Mouse (Mus musculus): Measurements from ENCODE around the gene Unc119.

The Unc119 gene

GRCm38 (mm10) chr11:78344328-78344889 is 1.1 kb downstream of the Unc119 start:
- no peak for DNase-seq (ENCODE audit: extremely low spot score)

DNA sequence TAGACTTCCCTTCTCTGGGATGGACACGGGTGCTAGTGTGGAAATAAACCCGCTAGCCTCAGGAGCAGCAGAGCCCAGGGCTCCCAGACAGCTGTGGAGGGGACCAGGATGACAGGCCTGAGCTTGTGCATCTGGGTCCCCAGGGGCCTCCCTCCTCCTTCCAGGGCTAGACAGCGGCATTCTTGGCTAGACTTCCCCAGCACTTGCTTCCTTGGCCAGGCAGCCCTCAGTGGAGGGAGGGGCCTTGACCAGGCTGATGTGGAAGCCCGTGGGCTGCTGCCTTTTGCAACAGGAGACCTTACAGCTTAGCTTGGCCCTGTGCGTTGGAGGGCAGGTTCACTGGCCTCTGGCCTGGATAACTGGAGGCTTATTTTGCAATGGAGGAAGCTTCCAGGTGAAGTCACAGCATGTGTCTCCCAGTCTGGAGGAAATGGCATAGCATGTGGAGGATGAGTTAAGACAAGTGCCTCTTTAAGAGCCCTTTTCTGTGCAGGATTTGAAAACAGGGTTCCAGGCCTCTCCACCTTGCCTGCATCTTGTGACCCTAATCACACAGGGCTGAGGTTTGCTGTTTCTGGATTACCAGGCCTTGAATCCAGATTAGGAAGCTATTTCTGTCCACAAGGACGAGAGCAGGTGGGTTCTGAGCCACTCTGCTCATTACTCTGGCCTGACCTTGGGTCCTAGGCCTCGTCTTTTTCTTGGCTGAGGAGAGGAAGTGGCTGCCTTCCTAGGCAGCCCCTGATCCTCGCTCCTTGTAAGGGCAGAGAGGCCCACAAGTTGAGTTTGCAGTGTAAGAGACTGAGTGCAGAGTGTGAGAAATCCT is 1.8 kb downstream of the Unc119 start:
- no peak for DNase-seq (ENCODE audit: extremely low spot score)

DNA sequence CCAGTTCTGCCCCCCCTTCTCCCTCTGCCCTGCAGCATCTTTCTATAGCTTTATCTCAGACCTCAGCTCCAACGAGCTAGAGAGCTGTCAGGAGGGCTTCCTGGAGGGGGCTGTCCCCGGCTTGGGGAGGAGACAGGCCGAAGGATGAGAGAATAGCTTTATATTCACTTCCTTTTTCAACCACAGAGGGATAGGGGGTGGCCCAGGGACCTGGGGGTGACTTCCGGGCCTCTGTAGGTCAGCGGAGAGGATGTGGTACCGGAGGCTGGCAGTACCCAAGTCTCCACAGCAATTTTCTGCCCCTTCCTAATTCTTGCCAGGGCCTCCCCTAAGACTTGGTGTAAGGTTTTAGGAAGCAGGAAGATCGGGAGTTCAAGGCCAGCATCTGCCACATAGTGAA is 2.5 kb downstream of the Unc119 start:
- no peak for DNase-seq (ENCODE audit: extremely low spot score)

DNA sequence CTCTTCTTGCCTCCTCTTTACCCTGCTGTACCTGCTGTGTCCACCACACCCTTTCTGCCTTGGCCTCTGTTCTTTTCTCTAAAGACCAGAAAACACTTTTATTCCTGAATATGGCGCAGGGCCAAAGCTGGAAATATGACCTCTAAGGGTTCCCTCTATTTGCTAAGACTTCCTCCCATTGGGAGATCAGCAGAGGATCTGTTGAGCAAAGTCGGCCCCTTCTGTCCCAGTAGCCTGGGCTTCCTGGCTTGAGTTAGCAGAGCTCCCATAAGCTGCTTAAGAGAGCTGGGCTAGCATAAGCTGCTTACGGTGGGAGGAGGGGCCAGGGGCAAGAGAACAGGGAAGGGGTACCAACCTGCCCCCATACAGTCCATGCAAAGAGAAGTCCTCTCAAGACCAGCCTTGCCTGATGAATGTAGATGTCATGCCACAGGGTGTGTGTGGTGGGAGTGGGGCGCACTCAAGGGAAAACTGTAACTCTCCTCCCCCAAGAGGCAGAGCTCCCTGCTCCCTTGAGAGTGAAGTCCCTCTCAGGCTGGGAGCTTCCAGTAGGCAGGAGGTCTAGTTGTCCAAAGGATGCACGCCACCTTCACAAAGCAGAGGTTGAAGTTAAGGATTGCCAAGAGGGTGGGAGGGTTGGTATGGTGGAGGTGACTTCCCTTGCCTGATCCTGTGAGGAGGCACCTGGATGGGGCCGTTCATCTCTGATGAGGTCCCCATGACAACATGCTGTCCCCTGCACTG is 3.2 kb downstream of the Unc119 start:
- no peak for DNase-seq (ENCODE audit: extremely low spot score)

DNA sequence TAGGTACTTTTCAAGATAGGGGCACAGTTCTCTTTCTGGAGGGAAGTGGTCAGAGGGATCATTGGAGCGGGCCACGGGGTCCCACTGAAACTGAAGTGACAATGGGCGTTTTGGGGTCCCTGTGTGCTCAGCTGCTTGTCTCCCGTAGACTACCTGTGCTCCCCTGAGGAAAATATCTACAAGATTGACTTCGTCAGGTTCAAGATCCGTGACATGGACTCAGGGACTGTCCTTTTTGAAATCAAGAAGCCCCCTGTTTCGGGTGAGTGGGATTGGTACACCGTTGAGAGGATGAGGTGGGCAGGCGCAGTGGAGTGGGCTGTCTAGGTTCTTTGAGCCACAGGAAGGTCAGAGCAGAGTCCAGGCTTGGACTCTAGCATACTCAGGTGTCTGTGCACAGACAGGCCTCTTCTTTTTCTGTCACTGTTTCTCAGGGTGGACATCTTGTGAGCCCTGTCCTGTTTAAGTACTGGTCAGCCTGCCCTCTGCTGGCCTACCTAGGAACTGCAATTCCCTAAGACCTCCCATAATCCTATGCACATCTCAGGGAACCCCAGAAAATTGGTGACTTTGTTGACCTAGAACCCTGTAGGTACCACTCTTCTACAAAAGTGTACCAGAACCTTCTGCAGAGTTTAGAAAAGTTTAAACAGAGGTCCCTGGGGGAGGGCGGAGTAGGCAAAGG is 3.9 kb downstream of the Unc119 start:
- peak; percentile 62 for DNase-seq (ENCODE audit: extremely low spot score)

DNA sequence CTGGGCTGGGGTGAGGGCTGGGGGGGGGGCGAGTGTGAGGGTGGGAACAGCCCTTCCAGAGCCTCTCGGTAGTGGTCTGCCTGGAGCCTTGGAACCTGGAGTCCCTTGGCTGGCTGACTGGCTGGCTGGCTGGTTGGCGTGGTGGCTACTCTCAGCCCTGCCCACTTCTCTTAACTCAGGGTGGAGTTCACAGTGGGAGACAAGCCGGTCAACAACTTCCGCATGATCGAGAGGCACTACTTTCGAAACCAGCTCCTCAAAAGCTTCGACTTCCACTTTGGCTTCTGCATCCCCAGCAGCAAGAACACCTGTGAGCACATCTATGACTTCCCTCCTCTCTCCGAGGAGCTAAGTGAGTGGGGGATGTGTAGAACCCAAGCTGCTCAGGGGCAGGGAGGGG is 4.6 kb downstream of the Unc119 start:
- no peak for DNase-seq (ENCODE audit: extremely low spot score)

- DNase-seq (ENCODE audit: extremely low spot score): peak; percentile 24
These were observed 5.2 kb downstream of the Unc119 start for GRCm38 (mm10) chr11:78348474-78348873.

- DNase-seq (ENCODE audit: extremely low spot score): no peak
These were observed 6.4 kb downstream of the Unc119 start for GRCm38 (mm10) chr11:78349441-78350358.

DNA sequence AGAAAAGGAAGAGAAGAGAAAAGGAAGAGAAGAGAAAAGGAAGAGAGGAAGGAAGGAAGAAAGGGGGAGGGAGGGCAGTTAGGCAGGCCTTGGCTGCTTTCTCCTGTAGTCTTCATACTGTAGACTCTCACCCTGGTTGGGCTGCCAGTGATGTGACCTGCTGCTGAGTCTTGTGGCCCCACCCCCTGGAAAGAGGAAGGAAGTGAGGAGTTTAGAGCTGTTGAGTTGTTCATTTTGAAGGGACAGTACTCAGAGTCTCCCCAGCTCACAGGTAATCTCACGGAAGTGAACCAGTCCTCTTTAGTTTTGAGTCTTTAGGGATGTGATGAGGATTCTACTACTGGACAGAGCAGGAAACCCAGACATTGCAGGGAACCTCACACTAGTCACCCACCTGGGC is 9.8 kb downstream of the Unc119 start:
- no peak for DNase-seq (ENCODE audit: extremely low spot score)

GRCm38 (mm10) chr11:78354905-78355304 is 11.6 kb downstream of the Unc119 start:
- DNase-seq (ENCODE audit: extremely low spot score): no peak

DNA sequence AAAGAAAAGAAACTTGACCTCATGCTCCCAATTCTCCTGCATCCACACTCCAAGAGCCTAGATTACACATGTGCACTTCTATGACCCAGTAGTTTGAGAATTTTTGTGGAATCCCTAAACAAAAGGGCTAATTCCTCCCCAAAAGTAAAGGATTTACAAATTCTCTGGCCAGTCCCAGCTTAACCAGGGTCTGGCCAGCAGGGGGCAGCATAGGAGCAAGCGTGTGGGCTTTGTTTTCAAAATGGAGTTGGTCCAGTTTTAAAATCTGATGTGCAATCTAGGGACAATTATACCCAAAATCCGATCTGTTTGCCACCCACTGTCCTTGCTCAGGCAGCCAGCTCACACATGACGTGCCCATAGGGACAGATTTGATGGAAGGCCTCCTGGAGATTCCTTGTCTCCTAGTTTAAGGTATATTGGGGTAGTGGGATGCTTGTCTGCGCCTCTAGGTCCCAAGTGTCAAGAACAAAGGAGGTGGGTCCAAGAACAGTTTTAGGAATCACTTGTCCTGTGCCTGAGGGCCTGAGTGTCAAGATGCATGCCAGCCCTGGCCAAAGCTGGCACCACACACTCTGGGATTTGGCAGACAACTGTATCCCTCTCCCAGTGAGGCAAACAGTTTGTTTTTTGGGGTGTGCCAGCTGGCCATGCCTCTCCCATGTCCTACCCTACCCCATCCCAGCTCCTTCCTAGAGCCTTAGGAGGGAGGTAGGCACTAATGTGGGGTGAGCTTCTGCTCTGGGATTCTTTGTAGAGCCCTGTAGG is 12.4 kb downstream of the Unc119 start:
- peak; percentile 69 for DNase-seq (ENCODE audit: extremely low spot score)

DNA sequence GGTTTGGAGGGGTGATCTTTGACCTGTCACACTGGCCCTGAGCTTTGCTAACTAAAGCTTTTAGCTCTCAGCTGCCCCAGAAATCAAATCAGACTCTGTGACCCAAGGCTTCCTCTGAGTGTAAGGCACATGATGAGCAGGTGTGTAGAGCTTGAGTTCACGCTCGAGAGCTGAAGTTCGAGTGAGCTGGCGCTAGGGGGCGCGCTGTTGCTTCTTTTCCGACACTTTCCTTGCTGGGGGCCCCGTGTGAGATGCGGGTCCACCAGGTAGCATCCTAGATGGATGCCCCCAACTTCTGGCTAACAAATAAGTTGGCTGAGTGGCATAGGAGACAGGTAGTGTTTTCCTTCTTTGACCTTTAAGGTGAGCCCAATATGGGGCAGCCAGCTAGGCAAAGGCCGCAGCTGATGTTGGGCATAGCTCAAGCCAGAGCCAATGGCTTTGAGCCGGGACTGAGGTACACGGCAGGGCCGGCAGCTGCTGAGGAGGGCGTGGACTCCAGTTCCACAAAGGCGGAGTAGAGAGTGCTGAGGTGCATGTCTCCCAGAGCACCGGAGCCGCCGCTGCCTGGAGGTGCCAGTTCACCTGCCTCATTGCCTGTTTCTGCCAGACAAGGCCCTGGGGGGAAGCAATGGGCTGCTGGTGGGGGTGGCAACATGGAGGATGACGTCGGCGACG is 15.2 kb downstream of the Unc119 start:
- peak; percentile 28 for DNase-seq (ENCODE audit: extremely low spot score)

GRCm38 (mm10) chr11:78360125-78360788 is 17.0 kb downstream of the Unc119 start:
- peak; percentile 80 for DNase-seq (ENCODE audit: extremely low spot score)

DNA sequence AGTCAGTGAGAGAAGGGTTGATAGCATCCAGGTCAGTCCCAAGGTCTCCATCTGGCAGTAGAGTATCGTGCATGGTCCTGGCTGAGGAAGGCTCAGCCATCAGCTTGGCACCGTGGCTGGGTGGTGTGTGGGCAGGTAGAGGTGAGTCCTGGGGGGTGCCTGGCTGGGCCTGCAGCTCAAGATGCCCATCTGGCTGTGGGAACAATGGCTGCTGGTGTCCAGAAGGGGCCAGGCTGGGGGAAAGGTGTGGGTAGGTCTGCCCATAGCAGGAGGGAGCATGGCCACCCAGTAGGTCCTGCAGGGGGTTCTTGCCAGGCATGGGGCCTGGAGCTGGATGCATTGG is 17.5 kb downstream of the Unc119 start:
- no peak for DNase-seq (ENCODE audit: extremely low spot score)

GRCm38 (mm10) chr11:78363309-78364007 is 20.2 kb downstream of the Unc119 start:
- DNase-seq (ENCODE audit: extremely low spot score): no peak

- no peak for DNase-seq (ENCODE audit: extremely low spot score)
These were observed 20.8 kb downstream of the Unc119 start for GRCm38 (mm10) chr11:78364103-78364502.

- DNase-seq (ENCODE audit: extremely low spot score): no peak
These were observed 24.4 kb downstream of the Unc119 start for GRCm38 (mm10) chr11:78367456-78368225.

DNA sequence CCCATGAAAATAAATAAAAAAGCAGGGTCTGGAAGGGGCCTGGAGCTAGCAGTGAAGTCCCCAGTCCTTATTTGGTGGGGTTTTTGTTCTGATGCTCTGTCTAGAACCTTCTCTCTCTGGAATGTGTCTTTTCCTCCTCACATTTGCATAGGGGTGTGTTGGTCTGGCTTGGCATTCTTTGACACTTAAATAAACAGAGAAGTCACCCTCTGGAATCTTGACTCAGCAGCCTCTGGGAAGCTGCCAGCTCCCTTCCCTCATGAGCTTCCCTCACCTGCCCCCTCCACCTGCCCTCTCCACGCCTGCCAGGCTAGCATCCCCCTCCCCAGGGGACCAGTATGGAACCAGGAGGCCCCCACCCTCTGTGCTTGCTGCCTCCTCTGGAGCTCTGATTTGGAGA is 27.1 kb downstream of the Unc119 start:
- DNase-seq (ENCODE audit: extremely low spot score): no peak
